Mouse (Mus musculus): Measurements from ENCODE around the gene Wbp1l.

Wbp1l gene

DNA sequence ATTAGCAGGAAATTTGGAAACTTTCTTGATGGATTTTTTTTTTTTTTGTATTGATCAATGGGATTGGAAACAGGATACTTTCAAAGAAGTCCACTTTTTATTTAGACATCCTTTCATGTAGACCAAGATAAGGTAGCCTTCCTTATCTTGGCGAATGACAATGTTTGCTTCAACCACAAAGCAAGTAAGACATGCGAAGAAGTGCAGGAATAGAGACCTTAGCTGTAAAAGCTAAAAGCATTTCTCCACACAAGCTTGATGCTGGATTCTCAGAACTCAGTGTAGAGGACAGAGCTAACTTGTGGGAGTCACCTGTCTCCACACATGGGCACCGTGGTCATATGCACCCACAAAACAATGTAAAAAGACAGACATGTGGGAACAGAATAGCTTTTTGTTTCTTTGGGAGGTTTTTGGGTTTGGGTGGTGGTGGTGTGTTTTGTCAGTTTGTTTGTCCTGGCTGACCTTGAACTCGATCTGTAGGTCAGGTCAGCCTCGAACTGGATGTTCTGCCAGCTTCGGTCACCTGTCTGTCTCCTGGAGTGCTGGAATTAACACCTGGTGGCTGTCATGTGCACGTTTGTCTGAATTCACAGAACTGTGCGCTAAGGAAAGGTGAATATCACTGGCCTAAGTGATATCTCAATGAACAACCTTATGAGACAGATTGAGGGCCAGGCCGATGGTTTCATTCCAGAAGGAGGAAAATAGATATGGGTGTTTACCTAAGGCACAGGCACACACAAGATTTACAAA lies 107.8 kb downstream of the Wbp1l start:
- no peak for DNase-seq (ENCODE audit: low spot score)

All from c-Kit-positive CD71-positive TER-119-positive erythroid progenitor cells, embryonic 14.5 days (primary cell).